Mouse (Mus musculus) left cerebral cortex, adult 8-10 months (tissue): Measurements from ENCODE around the gene Spsb3. TPM values are rescaled to one million over a fixed set of nuclear protein-coding genes. Genes with fewer than 3 reads are reported as not detected.

Experiments
- DNase-seq, 2 experiments: peaks; one replicate each; pipeline ENCODE4 v3.0.0; 2022; ENCODE audit warnings: low spot score in 2 of 2
- total RNA-seq, 4 experiments: library from RNA; stranded (reverse); gene quantifications; 2 replicates each; pipeline ENCODE4 v1.2.4; 2022

The Spsb3 gene
- total RNA-seq, 4 experiments from 2014 or later: 51.6 to 57.5 (median 55.3) TPM

DNA sequence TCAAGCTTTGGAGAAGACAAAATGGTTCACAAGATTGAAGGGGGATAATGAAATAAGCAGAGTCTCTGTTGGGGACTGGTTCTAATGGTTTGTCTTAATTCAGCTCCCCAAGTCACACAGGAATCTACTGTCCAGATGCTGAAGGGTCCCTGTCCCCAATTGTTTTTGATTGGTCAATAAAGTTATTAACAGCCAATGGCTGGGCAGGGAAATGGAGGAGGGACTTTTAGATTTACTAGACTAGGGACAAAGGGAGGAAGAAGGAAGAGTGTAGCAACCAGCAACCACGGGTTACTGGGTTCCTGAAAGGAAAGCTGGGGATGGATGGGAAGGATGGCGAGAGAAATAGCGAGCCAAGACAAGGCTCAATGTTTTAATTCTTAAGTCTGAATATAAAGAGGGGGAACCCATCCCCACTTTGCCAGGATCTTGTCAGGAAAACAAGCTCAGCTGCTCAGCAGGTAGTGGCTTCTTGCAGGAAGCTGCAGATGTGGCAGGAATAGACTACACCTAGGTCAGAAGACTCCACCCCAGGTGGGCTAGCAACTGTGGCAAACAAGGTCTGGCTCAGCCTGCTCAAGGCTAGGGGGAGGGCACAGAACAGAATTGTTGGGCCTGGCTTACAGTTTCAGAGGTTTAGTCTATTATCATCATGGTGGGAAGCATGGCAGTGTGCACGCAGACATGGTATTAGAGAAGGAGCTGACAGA, 12.6 kb upstream of the Spsb3 start:
- DNase-seq: no peak

DNA sequence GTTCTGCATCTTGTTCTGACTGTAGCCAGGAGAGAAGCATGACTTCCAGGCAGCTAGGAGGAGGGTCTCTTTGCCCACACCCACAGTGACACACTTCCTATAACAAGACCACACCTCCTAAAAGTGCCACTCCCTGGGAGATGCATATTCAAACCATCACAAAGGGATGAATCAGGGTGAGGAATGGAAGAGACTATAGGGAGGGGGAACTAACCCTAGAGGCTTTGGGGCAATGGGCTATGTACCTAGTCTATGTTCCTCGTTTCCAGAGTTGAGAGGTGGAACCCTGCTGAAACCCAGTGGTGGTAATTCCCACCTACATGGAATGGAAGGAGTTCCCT, 12.1 kb upstream of the Spsb3 start:
- no peak for DNase-seq

DNA sequence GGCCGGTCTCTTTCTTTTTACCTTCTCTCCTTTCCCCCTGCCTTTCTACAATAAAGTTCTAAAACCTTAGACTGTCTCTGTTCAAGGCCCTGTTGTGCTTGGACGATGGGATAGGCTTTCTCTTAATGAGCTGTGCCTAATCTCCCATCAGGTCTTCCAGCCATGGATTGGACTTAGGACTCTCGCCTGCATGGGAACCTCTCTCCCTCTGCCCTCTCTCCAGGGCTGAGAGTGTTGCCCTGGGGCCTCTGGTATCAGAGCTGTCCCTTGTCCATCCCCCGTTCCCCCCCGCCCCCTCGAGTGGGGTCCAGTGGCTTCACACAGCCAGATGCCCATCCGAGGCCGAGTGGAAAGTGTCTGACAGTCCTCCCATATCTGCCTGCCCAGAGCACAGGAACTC, 11.5 kb upstream of the Spsb3 start:
- no peak for DNase-seq

DNA sequence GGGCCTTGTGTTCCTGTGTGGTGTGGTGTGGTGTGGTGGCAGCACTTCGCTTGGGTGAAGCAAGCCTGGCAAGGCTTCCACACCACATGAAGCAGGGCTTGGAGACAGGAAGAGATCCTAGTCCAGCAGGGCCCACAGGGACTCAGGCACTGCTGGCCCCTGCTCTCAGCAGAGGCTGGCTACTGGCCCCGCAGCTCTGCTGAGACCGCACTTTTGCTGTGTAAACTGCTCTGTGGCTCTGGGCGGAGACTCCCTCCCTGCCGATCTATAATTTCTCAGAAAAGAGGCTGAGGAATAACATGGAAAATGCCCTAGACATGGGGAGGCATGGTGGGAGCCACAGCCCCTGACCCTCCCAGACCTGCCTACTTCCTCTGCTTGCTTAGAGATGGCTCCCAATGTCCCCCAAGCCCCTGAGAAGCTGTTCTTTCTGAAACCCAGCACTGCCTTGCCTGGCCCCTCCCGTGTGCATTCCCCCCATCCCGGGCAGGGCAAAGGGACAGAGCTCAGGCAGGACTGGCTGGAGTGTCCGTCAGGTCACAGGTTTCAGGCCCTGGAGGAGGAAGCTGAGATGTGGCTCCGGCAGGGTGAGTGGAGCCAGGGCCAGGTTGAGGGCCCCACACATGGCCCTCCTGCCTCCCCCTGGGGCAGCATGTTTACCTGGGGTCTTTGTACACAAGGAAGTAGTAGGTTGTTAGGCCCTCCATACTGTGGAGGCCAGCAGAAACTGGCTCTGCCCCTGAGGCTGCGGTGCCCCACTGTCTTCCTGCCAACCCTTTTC, 8.9 kb upstream of the Spsb3 start:
- no peak for DNase-seq

DNA sequence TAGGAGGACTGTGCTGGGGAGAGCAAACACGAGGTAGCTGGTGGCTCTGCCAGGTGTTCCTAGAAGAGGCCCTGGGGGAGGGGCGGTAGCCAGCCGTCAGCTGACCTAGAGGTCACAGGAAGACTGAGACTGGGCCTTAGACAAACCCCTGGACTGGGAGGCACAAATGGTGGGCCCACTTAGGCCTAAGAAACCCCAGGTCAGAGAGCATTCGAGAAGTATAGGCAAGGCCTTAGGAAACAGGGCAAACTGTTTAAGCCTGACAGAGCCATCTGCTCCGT, 8.4 kb upstream of the Spsb3 start:
- DNase-seq: no peak

DNA sequence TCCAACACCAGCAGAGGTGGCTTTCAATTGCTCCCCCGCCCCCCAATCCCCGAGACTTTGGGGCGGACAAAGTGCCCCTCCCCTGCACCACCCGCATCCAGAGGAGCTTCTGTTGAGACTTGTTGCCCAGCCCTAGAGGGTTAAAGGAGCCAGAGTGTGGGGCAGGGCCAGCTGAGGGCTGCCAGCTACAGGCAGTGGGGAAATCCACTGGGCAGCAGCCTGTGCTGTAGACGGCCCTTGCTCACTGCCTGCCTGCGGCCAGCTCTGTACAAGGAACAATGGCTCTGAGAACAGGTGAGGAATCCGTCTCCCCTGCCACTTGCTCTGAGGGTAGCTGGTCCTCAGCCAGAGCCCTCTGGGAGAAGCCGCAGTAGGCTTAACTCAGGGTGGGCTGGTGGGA, 7.9 kb upstream of the Spsb3 start:
- no peak for DNase-seq

DNA sequence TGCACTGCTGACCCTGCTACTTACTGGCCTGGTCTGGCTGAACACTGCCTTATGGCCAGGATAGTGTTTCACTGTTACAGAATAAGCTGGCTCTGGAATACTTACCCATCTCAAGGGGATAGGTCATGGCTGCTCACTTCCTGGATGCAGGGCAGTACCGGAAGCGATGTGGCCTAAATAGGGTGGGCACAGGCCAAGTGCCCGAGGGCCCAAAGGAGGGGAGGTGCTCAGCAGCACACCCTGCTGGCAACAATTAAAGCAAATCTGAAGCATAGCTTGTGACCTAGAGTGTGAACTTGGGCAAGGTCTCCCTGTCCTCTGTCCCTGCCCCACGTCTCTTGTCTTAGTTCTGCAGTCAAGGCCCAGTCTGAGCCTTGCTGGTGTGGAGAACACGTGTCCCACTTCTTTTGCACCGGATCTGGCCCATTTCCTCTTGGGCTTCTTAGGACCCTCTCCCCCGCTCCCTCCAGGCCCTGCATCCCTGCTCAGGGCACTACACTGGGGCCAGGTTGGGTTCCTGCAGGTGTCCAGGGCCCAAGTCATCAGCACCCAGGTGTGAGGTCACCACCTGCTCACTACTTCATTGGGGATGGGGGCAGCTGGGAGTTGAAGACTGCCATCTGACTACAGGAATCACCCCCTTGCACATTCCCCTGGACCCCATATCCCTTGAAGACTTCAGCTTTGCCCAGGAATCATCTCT, 4.6 kb upstream of the Spsb3 start:
- no peak for DNase-seq

DNA sequence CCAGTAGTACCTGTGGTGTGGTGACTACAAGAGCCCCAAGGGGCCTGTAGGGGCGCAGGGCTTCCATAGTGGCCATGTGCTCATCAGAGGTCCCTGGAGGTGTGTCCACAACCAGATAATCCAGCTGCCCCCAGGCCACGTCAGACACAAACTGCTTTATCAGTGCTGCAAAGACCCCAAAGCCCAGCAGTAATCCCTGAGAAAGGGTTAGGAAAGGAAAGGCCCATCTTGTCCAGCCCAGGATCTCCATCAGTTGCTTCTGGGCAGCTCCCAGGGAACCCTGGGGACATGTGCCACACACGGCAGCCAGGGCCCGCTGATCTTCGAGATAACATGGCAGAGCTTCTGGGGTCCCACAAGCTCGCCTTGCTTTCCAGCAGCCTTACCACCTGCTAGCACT, 2.1 kb upstream of the Spsb3 start:
- DNase-seq: no peak

DNA sequence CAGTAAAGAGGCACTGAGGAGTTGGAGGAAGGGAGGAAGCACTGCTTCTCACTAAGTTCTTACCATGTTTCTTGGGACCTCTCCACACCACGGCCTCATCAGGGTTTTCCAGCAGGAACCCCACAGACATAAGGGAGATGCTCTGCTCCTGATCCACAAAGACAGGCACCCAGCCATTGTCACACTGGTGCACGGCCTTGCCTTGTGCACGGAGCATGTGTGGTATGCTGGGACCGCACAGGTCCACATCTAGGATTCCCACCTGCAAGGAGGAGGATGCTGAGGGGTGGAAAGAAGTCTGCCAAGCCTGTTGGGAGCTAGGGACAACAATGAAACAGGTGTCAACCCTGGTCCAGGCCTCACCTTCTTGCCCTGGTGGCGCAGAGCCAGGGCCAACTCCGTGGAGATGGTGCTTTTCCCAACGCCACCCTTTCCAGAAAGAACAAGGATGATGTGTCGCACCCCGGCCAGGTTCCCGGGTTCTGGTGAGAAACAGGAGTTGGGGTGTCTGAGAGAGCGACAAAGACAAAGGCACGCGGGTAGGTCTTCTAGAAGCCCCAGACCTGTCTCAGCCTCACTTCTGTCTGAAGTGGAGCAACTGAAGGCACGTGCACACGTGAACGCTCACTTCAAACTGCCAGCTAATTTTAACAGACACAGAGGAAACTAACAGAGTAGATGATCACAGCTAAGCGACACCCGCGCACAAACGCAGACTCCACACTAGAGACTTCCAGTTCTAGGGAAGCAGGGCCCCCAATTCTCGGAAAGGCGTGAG, 898 bp upstream of the Spsb3 start:
- no peak for DNase-seq

DNA sequence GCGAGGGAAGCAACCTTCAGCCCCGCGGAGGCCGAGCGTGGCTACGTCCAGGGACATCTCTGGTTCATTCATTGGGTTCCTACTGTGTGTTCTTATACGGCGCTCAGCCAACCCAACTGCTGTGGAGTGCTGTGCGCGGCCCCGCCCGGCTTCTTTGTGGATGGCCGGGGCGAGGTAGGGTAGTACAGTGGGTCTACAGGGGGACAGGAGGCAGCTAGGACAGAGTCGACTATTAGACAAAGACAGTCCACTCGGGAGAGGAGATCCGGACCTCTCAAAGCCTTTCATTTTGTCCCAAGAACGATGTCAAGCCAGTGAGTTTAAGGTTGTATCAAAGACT, 459 bp downstream of the Spsb3 start:
- no peak for DNase-seq

DNA sequence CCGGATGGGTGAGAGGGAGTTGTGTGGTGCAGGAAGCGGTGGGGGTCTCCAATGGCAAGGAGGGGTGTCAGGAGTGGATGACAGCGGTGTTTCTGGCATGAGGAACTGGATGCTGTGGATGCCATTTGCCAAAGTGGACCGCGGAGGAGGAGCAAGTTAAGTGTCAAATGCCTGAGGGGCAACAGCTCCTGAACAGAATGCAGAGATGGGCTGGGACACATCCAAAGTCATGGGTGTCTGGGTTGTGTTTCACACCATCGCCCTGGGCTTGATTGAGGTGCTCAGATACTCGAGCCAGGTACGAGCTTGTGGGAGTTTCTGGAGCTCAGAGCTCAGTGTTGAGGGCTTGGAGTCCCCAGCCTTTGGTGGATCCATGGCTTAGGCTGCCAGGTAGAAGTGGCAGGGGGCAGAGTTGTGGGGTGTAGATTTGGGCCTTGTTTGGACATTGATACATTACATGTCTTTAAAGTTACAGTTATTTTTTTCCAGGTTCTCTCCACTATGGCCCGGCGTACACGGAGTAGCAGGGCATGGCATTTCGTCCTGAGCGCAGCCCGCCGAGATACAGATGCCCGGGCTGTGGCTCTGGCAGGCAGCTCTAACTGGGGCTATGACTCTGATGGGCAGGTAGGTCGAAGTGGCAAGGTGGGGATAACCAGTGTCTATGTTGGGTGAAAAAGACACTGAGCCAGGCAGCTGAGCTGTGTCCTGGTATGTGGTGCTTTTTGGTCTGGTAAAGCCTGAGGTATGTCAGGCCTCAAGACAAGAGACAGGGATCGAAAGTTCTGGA, 1.0 kb downstream of the Spsb3 start:
- peak in 1 of 2 experiments; percentile 14 for DNase-seq

DNA sequence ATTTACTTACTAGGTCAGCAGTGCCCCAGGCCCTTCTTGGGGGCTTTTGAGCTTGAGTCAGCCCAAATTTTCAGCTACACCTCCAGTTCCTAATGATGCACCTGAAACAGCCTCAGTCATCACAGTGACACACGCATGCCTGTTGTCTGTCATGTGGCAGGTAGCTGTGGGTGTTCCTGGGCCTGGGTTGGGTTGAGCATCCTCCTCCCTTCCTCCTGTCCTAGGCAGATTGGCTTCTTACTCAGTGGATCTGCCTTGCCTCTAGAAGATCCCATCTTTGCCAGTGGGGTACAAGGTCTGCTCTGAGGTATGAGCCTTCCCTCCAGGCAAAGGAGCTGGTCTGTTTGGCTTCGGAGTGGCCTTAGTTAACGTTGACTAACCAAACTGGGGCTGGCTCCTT, 2.4 kb downstream of the Spsb3 start:
- DNase-seq: peak in 1 of 2 experiments; percentile 11

DNA sequence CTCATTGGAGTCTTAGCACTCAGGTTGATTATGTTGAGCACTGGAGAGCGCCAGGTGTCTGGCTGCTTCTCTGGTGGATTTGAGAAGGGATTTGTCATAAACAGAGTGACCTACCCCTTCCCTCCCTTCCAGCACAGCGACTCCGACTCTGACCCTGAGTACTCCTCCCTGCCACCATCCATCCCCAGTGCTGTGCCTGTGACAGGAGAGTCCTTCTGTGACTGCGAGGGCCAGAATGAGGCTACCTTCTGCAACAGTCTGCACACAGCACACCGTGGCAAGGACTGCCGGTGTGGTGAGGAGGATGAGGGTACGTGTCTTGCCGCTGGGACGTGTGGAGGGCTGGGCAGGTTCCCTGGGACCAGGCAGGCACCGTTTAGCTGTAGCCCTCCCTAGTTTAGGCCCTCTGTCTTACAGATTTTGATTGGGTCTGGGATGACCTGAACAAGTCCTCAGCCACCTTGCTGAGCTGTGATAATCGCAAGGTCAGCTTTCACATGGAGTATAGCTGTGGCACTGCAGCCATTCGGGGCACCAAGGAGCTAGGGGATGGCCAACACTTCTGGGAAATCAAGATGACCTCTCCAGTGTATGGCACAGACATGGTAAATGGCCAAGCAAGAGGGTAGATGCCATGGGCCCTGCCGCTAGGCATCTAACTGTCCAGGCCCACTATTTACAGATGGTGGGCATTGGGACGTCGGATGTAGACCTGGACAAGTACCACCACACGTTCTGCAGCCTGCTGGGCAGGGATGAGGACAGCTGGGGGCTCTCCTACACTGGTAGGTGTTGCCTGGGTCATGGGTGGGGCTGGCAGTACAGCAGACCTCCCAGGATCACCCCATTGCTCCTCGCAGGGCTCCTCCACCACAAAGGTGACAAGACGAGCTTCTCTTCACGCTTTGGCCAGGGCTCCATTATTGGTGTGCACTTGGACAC, 4.0 kb downstream of the Spsb3 start:
- DNase-seq: no peak

DNA sequence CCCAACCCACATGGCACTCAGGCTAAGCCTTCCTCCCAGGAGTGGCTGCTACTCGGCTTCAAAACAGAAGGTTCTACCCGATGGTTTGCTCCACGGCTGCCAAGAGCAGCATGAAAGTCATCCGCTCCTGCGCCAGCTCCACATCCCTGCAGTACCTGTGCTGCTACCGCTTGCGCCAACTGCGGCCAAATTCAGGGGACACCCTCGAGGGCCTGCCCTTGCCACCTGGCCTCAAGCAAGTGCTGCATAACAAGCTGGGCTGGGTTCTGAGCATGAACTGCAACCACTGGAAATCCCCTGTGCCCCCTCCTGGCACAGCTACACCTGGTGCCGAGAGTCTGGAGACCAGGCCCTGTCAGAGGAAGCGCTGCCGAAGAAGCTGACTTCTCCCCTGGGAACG, 4.9 kb downstream of the Spsb3 start:
- DNase-seq: peak in 1 of 2 experiments; percentile 27

DNA sequence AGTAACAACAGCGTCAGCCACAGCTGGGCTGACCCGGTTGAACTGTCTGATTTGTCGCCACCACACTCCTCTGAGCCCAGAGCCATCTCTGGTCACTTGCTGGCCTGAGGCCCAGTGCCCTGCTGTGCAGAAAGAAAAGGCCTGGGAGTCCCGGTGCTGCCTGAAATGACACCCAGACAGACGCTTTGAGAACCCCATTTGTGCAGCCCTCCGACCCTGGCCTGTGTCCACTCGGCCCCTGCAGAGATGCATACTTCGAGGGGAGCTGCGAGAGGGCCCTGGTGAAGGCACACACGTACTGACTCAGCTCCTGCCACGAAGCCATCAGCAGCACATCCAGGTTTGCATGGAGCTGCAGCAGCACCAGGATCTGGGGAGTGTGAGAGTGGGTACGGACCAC, 6.3 kb downstream of the Spsb3 start:
- DNase-seq: no peak

DNA sequence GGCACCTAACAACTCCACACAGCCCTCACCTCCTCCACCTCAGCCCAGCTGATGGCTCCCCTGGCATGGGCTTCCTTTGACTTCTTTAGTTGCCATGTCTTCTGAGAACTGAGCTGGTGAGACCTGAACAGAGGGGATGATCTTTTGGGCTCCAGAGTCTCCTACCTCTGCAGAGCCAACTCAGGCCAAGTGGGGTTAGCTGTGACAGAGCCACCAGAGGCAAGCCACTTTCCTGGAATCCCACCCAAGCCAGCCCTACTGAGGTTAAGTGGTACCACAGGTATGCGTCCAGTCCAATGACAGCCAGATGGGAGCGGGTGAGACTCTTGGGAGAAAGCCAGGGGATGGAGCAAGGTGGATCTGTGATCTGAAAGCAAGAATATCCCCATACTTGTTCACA, 6.8 kb downstream of the Spsb3 start:
- DNase-seq: no peak

DNA sequence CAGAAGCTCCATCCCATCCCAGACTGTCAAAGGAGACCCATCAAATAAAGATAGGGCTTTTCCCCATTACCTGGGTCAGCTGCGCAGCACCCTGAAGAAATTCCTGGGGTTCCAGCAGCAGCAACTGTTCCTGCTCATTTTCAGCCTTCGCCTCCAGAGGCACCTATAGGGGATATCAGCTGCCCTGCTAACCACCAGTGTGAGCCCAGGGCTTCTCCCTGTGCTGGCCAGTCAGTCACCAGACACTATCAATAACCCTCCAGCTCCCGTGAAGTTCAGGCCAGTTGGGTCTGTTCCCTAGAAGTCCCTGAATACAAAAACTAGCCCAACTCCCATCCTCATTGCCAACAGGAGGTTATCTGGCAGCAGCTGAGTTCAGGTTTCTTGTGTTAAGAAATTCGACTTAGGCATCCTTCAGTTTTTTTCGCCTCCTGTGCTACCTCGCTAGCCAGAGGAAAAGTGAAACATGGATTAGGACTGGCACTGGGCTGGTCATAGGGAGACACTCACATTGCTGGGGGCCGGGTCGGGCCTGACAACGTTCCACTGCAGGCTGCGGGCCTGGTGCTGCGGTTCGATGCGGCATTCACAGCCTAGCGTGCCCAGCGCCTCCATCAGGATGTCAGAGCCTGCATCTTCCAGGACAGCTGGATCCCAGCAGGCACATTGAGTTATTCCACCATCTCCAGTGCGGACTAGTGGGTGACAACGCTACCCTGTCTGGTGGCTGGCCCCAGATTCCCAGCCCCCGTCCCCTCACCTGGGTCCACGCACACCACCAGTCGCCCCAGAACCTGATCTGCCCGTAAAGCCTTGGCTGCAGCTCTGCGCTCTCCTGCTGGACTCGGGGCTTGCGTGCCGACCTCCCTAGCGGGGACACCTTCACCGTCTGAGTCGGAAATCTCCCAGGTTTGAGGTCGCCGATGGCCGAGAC, 7.9 kb downstream of the Spsb3 start:
- DNase-seq: no peak

DNA sequence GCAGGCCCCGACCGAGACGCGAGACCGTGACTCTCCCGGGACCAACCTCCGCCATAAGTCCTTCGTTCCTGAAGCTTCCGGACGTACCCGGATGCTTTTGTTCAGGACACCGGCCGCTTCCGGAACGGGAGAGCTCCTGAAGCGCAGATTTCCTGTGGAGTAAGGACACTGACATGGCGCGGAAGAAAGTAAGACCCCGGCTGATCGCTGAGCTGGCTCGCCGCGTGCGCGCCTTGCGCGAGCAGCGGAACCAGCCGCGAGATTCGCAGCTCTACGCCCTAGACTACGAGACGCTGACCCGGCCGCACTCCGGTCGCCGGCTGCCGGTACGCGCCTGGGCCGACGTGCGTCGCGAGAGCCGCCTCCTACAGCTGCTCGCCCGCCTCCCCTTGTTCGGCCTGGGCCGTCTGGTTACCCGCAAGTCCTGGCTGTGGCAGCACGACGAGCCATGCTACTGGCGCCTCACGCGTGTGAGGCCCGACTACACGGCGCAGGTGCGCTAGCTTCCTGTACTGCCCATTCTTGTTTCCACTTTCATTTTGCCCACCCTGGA, 8.6 kb downstream of the Spsb3 start, which contains the start of the genes Eme2 and Mrps34:
TSS of gene Eme2 (minus strand) at position 93 of the 553 bp plus-strand sequence.
TSS of gene Mrps34 (plus strand) at position 122 of the 553 bp plus-strand sequence.
- peak in 1 of 2 experiments; percentile 75 for DNase-seq
